Comparison of ENCODE assay signal across 29 mouse cellular contexts in the genomic region with DNA sequence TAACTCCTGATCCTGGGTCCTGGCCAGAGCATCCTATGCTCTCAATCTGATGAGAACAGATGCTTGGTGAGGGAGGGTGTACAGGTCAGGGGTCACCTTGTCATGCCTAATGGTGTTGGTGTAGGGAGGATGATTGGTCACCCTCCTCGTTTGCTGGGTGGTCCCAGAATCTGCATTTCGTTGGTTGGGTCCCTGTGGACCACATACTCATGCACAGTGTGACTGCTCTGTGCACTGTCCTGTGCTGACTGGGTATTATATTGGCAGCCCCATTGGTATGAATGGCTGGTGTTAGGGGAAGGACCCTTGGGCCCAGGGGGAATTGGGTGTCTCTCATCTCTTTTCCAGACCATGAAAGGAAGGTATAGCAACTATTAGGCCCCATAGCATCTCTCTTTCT. TPM values are rescaled to one million over a fixed set of nuclear protein-coding genes. Genes with fewer than 3 reads are reported as not detected.
"Had no signal": no experiment of that assay in that cellular context is flagged by ENCODE, and none has a peak within 500 bp of the region (broad histone marks: within the 10 kb centered on the region; RNA-seq: fewer than 3 reads in every experiment).

No protein-coding gene starts in this region.

- H3K36me3 ChIP-seq: heart, embryonic 13.5 days; heart, embryonic 15.5 days; hindbrain, embryonic 13.5 days; hindbrain, embryonic 15.5 days; kidney, embryonic 15.5 days; limb, embryonic 13.5 days; limb, embryonic 15.5 days; liver, embryonic 13.5 days; liver, embryonic 15.5 days had no signal

- H3K9me3 ChIP-seq: heart, embryonic 13.5 days; heart, embryonic 15.5 days; hindbrain, embryonic 13.5 days; hindbrain, embryonic 15.5 days; kidney, embryonic 15.5 days; limb, embryonic 13.5 days; limb, embryonic 15.5 days; liver, embryonic 13.5 days; liver, embryonic 15.5 days had no signal

- H3K27ac ChIP-seq: heart, adult 2 months; heart, embryonic 13.5 days; heart, embryonic 15.5 days; hindbrain, embryonic 13.5 days; hindbrain, embryonic 15.5 days; hindbrain, postnatal 0 days; kidney, embryonic 15.5 days; kidney, postnatal 0 days; limb, embryonic 13.5 days; limb, embryonic 15.5 days; liver, embryonic 13.5 days; liver, embryonic 15.5 days had no signal

- DNase-seq: gastrocnemius, postnatal 14 days; gastrocnemius, postnatal 36 days; heart, adult 11 months; heart, adult 2 months; heart, postnatal 14 days; heart, postnatal 36 days; kidney, adult 11 months; kidney, adult 2 months; kidney, adult 9 months; kidney, postnatal 14 days; kidney, postnatal 36 days; layer of hippocampus, adult 9-11 months; layer of hippocampus, postnatal 36 days; left cerebral cortex, postnatal 4 days; liver, embryonic 13.5 days had no signal

- H3K4me1 ChIP-seq: heart, embryonic 13.5 days; heart, embryonic 15.5 days; kidney, embryonic 15.5 days; limb, embryonic 13.5 days; limb, embryonic 15.5 days; liver, embryonic 13.5 days; liver, embryonic 15.5 days had no signal

- H3K4me2 ChIP-seq: heart, embryonic 11.5 days; heart, embryonic 13.5 days; heart, embryonic 15.5 days; hindbrain, embryonic 13.5 days; hindbrain, embryonic 15.5 days; kidney, embryonic 15.5 days; limb, embryonic 13.5 days; limb, embryonic 15.5 days; liver, embryonic 13.5 days; liver, embryonic 15.5 days had no signal

- ATAC-seq: hindbrain, postnatal 0 days; intestine, embryonic 16.5 days had no signal

- H3K27me3 ChIP-seq: hindbrain, embryonic 15.5 days; kidney, embryonic 15.5 days; limb, embryonic 15.5 days; liver, embryonic 13.5 days had no signal

- H3K9ac ChIP-seq: heart, embryonic 13.5 days; heart, embryonic 15.5 days; hindbrain, embryonic 13.5 days; hindbrain, embryonic 15.5 days; kidney, embryonic 15.5 days; limb, embryonic 13.5 days; limb, embryonic 15.5 days; liver, embryonic 13.5 days; liver, embryonic 15.5 days had no signal

- H3K4me3 ChIP-seq: heart, adult 2 months; heart, embryonic 13.5 days; heart, embryonic 15.5 days; hindbrain, embryonic 13.5 days; hindbrain, embryonic 15.5 days; kidney, embryonic 15.5 days; limb, embryonic 13.5 days; limb, embryonic 15.5 days; liver, embryonic 13.5 days; liver, embryonic 15.5 days had no signal

RNA-seq across cellular contexts. Expression of a gene that starts 11.0 kb away (rescaled TPM):
- polyA plus RNA-seq: heart, embryonic 11.5 days; heart, embryonic 13.5 days; heart, postnatal 0 days; limb, embryonic 11.5 days; liver, embryonic 13.5 days had no signal
